Mouse (Mus musculus): ENCODE measurements around the gene Gm21970.

The Gm21970 gene

GRCm38 (mm10) chr16:91372577-91373472 is 18.7 kb upstream of the Gm21970 start, which contains the start of gene Ifnar2:
Gene Ifnar2 (plus strand): TSS chr16:91372783.
- DNase-seq (ENCODE audit: low read depth, low spot score), result peak; percentile 62

- DNase-seq (ENCODE audit: low read depth, low spot score), result no peak
These were observed 17.9 kb upstream of the Gm21970 start for GRCm38 (mm10) chr16:91373473-91374252.

- no peak for DNase-seq (ENCODE audit: low read depth, low spot score)
These were observed 17.3 kb upstream of the Gm21970 start for GRCm38 (mm10) chr16:91374253-91374634.

GRCm38 (mm10) chr16:91376701-91377100 is 14.8 kb upstream of the Gm21970 start:
- no peak for DNase-seq (ENCODE audit: low read depth, low spot score)

GRCm38 (mm10) chr16:91378431-91378986 is 13.0 kb upstream of the Gm21970 start:
- DNase-seq (ENCODE audit: low read depth, low spot score), result no peak

- DNase-seq (ENCODE audit: low read depth, low spot score), result no peak
These were observed 12.5 kb upstream of the Gm21970 start for GRCm38 (mm10) chr16:91378991-91379390.

GRCm38 (mm10) chr16:91379412-91379811 is 12.1 kb upstream of the Gm21970 start:
- no peak for DNase-seq (ENCODE audit: low read depth, low spot score)

- no peak for DNase-seq (ENCODE audit: low read depth, low spot score)
These were observed 11.4 kb upstream of the Gm21970 start for GRCm38 (mm10) chr16:91380151-91380550.

GRCm38 (mm10) chr16:91381606-91382005 is 9.9 kb upstream of the Gm21970 start:
- no peak for DNase-seq (ENCODE audit: low read depth, low spot score)

GRCm38 (mm10) chr16:91382261-91382790 is 9.2 kb upstream of the Gm21970 start:
- no peak for DNase-seq (ENCODE audit: low read depth, low spot score)

- DNase-seq (ENCODE audit: low read depth, low spot score), result no peak
These were observed 7.3 kb upstream of the Gm21970 start for GRCm38 (mm10) chr16:91384221-91384620.

- no peak for DNase-seq (ENCODE audit: low read depth, low spot score)
These were observed 5.9 kb upstream of the Gm21970 start for GRCm38 (mm10) chr16:91385621-91386020.

GRCm38 (mm10) chr16:91386419-91387120 is 5.0 kb upstream of the Gm21970 start:
- no peak for DNase-seq (ENCODE audit: low read depth, low spot score)

- no peak for DNase-seq (ENCODE audit: low read depth, low spot score)
These were observed 4.4 kb upstream of the Gm21970 start for GRCm38 (mm10) chr16:91387121-91387486.

GRCm38 (mm10) chr16:91390100-91390499 is 1.4 kb upstream of the Gm21970 start:
- no peak for DNase-seq (ENCODE audit: low read depth, low spot score)

GRCm38 (mm10) chr16:91394826-91395410 is 3.4 kb downstream of the Gm21970 start:
- no peak for DNase-seq (ENCODE audit: low read depth, low spot score)

GRCm38 (mm10) chr16:91395633-91396392 is 4.3 kb downstream of the Gm21970 start:
- DNase-seq (ENCODE audit: low read depth, low spot score), result no peak

GRCm38 (mm10) chr16:91396844-91397537 is 5.5 kb downstream of the Gm21970 start:
- no peak for DNase-seq (ENCODE audit: low read depth, low spot score)

GRCm38 (mm10) chr16:91398030-91398429 is 6.5 kb downstream of the Gm21970 start:
- no peak for DNase-seq (ENCODE audit: low read depth, low spot score)

- DNase-seq (ENCODE audit: low read depth, low spot score), result no peak
These were observed 7.4 kb downstream of the Gm21970 start for GRCm38 (mm10) chr16:91398944-91399343.

Measured in forelimb bud, embryonic 11.5 days (tissue).